11 mouse cellular contexts compared by ENCODE assay signal in the genomic region with DNA sequence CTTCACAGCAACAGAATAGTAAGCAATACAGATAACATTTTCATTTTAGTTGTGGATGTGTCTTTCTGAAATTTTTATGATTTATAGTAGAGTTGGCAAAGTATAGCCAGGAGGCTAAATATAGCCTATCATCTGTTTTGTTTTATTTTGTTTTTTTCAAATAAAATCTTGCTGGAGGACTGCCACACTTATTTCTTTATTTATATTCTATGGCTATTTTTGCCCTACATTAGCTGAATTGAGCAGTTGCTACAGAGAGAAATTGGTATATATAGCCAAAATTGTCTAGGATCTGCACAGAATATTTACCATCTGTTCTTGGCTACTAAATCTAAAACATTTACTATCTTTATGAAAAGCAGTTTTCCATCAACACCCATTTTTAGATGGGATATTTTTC.
"Had no signal": no experiment of that assay in that cellular context is flagged by ENCODE, and none has a peak within 500 bp of the region (broad histone marks: within the 10 kb centered on the region; RNA-seq: fewer than 3 reads in every experiment).

No protein-coding gene starts in this region.

- H3K4me2 ChIP-seq: liver, embryonic 13.5 days; midbrain, embryonic 11.5 days had no signal

- H3K27ac ChIP-seq: liver, embryonic 13.5 days had no signal

- H3K9ac ChIP-seq: liver, embryonic 13.5 days had no signal

- H3K36me3 ChIP-seq: liver, embryonic 13.5 days had no signal

- DNase-seq: kidney, adult 2 months; kidney, postnatal 14 days; kidney, postnatal 4 days; liver, embryonic 13.5 days; lung, adult 2 months; lung, postnatal 4 days; midbrain, embryonic 14.5 days; thymus, adult 2 months; thymus, postnatal 14 days; thymus, postnatal 4 days had no signal

- H3K4me3 ChIP-seq: liver, embryonic 13.5 days had no signal

- H3K4me1 ChIP-seq: liver, embryonic 13.5 days had no signal

- H3K9me3 ChIP-seq: liver, embryonic 13.5 days had no signal

- H3K27me3 ChIP-seq: liver, embryonic 13.5 days had no signal
